Mouse (Mus musculus) liver, embryonic 14 days (tissue): ENCODE results near the gene Mgat4b. TPM values are rescaled to one million over a fixed set of nuclear protein-coding genes. Genes with fewer than 3 reads are reported as not detected.

Experiments
- polyA plus RNA-seq: library from polyadenylated mRNA; depleted of rRNA; stranded (reverse); fragments of >200 nt; gene quantifications from 2 replicates; pipeline ENCODE4 v1.2.3, GENCODE M21; 2012; rRNA removed

Gene Mgat4b
- 12.2 and 14.7 TPM in 2 replicates for polyA plus RNA-seq

DNA sequence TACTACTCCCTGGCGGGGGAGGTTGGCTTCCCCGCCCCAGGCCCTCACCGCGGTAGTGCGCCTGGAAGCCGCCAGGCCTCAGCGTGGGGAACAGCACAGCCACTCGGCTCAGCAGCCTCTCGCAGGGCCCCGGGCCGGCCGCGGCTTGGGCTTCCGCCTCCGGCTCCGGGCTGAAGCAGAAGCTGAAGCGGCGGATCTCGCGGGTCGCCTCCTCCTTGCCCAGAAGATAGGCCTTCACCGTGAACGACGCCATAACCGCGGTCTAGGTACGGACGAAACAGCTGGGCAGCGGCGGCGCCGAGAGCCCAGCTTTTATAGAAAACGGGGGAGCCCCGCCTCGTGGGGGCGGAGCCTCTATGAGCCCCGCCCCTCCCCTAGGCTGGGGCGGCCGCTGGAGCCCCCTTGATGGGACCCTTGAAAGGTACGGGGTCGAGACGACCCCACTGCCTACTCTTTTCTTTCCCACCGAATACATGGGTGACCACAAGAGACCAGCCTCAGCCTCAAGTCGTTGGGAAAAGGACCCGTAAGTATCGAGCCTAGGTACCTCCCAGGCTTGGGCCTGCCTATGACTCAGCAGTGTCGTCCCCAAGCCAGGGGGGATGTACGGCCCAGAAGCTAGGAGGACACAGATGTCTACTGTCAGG, at the start of gene Mgat4b, which contains the start of gene Sqstm1:
TSS of gene Mgat4b (plus strand) at position 386 of the 647 bp plus-strand sequence.
TSS of gene Sqstm1 (minus strand) at position 323 of the 647 bp plus-strand sequence.

DNA sequence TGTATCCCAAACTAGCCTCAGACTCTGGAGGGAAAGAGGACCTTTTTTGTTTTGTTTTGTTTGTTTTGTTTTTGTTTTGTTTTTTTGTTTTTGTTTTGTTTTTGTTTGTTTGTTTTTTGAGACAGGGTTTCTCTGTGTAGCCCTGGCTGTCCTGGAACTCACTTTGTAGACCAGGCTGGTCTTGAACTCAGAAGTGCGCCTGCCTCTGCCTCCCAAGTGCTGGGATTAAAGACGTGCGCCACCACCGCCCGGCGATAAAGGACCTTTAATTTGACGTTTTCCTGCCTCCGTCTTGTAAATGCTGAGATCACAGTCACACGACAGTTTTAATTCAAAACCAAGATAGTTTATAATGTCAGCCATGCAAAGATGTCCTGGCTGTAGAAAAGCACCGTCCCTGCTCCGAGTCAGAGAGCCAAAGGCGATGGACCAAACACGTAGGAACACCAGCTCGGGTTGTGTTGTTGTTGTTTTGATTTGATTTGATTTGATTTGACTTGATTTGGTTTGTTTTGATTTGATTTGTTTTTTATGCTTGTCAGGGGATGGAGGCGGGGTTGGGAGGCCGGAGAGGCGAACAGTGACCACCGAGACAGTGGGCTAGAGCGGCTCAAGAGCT, 36.5 kb upstream of the Mgat4b start, which contains the start of gene Mrnip:
TSS of gene Mrnip (plus strand) at position 334 of the 619 bp plus-strand sequence.

DNA sequence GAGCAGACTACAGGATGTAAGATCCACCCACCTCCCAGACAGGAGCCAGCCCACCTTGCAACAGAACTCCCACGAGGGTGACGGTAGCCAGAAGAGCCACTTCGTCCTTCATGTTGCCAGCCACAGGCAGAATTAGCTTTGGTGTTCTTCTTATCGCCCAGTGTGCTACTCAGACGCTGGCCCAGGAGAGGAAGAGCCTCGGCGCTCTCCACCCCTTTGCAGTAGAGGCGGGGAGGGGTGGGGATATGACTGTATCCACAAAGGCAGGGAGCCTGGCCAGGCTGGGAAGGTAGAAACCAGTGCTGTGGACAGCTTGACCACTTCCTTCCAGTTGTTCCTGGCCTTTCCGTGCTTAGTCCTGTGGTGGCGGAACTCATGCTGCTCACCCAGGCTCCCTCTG, 27.6 kb downstream of the Mgat4b start, which contains the start of gene Ltc4s:
TSS of gene Ltc4s (minus strand) at position 293 of the 400 bp plus-strand sequence.

Other genes with a start within 250 kb of the Mgat4b start
- 16.8 and 19.6 TPM in 2 replicates for gene Rnf130, start 185.5 kb upstream of the Mgat4b start, polyA plus RNA-seq
- gene Tbc1d9b, start 79.5 kb upstream of the Mgat4b start, polyA plus RNA-seq: 7.5 and 8.8 TPM in 2 replicates
- gene Mrnip, start 36.4 kb upstream of the Mgat4b start, polyA plus RNA-seq: 7.1 and 7.2 TPM in 2 replicates
- gene Sqstm1, start 63 bp upstream of the Mgat4b start, polyA plus RNA-seq: 42.7 and 48.6 TPM in 2 replicates
- gene Ltc4s, start 27.7 kb downstream of the Mgat4b start, polyA plus RNA-seq: 0.79 and 0.85 TPM in 2 replicates
- gene Maml1, start 81.4 kb downstream of the Mgat4b start, polyA plus RNA-seq: 2.9 and 3.5 TPM in 2 replicates
- gene Canx, start 114.8 kb downstream of the Mgat4b start, polyA plus RNA-seq: 121 and 131 TPM in 2 replicates
- gene Cby3, start 143.6 kb downstream of the Mgat4b start, polyA plus RNA-seq: 0.06 and 0.07 TPM in 2 replicates
- gene Hnrnph1, start 166.1 kb downstream of the Mgat4b start, polyA plus RNA-seq: 208 and 229 TPM in 2 replicates
- 5.2 and 6.0 TPM in 2 replicates for gene Rufy1, start 220.2 kb downstream of the Mgat4b start, polyA plus RNA-seq